Comparison of ENCODE assay signal across 28 mouse cellular contexts in the genomic region with DNA sequence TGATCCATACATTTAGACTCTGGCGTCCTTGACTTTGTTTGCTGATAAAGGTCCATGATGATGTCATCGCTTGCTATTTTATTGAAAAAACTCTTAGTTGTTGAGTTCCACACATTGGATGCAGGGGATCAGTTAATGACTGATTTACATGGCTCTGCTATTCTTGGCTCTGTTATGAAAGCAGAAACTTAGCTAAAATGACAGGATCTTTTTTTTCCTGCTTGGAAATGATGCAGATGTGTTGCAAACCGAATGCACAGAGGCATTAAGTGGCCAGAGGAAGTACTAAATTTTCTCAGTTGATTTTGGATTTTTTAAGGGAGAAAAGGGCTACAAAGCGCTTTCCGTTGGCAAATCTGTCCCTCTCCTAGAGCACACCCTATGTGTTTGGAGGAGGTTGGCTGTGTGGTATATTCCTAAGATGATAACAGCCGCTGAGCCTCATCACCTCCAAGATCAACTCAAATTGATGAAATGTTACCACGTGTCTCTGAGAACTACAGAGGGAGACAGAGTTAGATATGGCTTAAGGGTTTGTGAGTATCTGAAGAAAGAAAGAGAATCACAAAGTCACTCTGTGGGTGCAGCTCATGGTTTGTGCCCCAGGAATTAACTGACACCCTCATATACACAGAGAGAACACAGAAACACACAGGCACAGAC.
DNase-seq lines count a peak whose midpoint lies in the region; ATAC-seq and TF ChIP-seq lines count a peak whose summit lies in the region.
"Had no signal": no experiment of that assay in that cellular context is flagged by ENCODE, and none has a peak within 500 bp of the region (broad histone marks: within the 10 kb centered on the region; RNA-seq: fewer than 3 reads in every experiment).

No protein-coding gene starts in this region.

- H3K27ac ChIP-seq in kidney, embryonic 14.5 days (ENCODE audit: low read depth, low read length) = peak overlapping the region; percentile 73
- no peak overlapping the region for H3K27ac ChIP-seq in lung, embryonic 14.5 days (ENCODE audit: low read depth)
- H3K27ac ChIP-seq: forebrain, embryonic 15.5 days; heart, adult 2 months; hindbrain, embryonic 14.5 days; liver, embryonic 12.5 days; midbrain, embryonic 15.5 days; neural tube, embryonic 13.5 days had no signal

- no peak for TF ChIP-seq CTCF in lung, embryonic 14.5 days (IDR thresholded peaks at IDR 0.05; ENCODE audit: low read depth)
- TF ChIP-seq CTCF in lung, adult 2 months (IDR thresholded peaks at IDR 0.05; ENCODE audit: insufficient read depth, low read length) = no peak

- no peak overlapping the region for H3K4me2 ChIP-seq in kidney, embryonic 14.5 days (replicated peaks; ENCODE audit: low read depth, low read length)
- H3K4me2 ChIP-seq in lung, embryonic 14.5 days = no peak overlapping the region
- H3K4me2 ChIP-seq: forebrain, embryonic 15.5 days; hindbrain, embryonic 14.5 days; liver, embryonic 12.5 days; midbrain, embryonic 15.5 days; neural tube, embryonic 13.5 days had no signal

- no peak overlapping the region for H3K9ac ChIP-seq in kidney, embryonic 14.5 days (ENCODE audit: low read depth, low read length)
- no peak overlapping the region for H3K9ac ChIP-seq in lung, embryonic 14.5 days
- H3K9ac ChIP-seq: forebrain, embryonic 15.5 days; hindbrain, embryonic 14.5 days; liver, embryonic 12.5 days; midbrain, embryonic 15.5 days; neural tube, embryonic 13.5 days had no signal

- no peaks in the 10 kb centered on the region for H3K4me1 ChIP-seq in kidney, embryonic 14.5 days (ENCODE audit: control insufficient read depth, insufficient read depth, low read length)
- no peaks in the 10 kb centered on the region for H3K4me1 ChIP-seq in lung, embryonic 14.5 days (ENCODE audit: insufficient read depth)
- no peaks in the 10 kb centered on the region for H3K4me1 ChIP-seq in lung, adult 2 months (ENCODE audit: control insufficient read depth, insufficient read depth, low read length)
- H3K4me1 ChIP-seq: forebrain, embryonic 15.5 days; midbrain, embryonic 15.5 days had no signal

- ATAC-seq in frontal cortex, adult (ENCODE audit: low TSS enrichment) = peak; percentile 20; the same call in 1 of the 2 replicates
- peak; percentile 71 for ATAC-seq in kidney, embryonic 14.5 days (ENCODE audit: low FRiP score, low TSS enrichment)
- ATAC-seq in lung, embryonic 14.5 days (ENCODE audit: insufficient read depth) = no peak
- ATAC-seq: forebrain, embryonic 15.5 days; inflammation-experienced regulatory T-cells, adult 6 months; liver, embryonic 12.5 days; midbrain, embryonic 15.5 days had no signal

- DNase-seq in frontal cortex, postnatal 25 days (ENCODE audit: low spot score in 2 of 2) = no peak
- DNase-seq in kidney, adult 18-20 months = no peak
- DNase-seq in lung, embryonic 14.5 days = peak; percentile 61
- DNase-seq in lung, adult 2 months = no peak
- no peak for DNase-seq in gastrocnemius, postnatal 10 days
- DNase-seq: adrenal gland, postnatal 25 days; cerebellum, adult 8-10 months; cerebellum, postnatal 36 days; embryo, embryonic 11 days; gastrocnemius, postnatal 25 days; heart, adult 2 months; heart, postnatal 4 days; layer of hippocampus, postnatal 36 days; lung, postnatal 4 days; retina, postnatal 1 day; right cerebral cortex, postnatal 25 days; spleen, adult 18-20 months; thymus, adult 18-20 months; thymus, postnatal 4 days had no signal

- H3K4me3 ChIP-seq in kidney, embryonic 14.5 days (ENCODE audit: low read length) = no peak overlapping the region
- no peak overlapping the region for H3K4me3 ChIP-seq in lung, embryonic 14.5 days (ENCODE audit: low read depth, low read length)
- no peak overlapping the region for H3K4me3 ChIP-seq in lung, adult 2 months (replicated peaks; ENCODE audit: extremely low read depth, low read depth, low read length)
- H3K4me3 ChIP-seq: forebrain, embryonic 15.5 days; heart, adult 2 months; liver, embryonic 12.5 days; midbrain, embryonic 15.5 days; myocyte; neural tube, embryonic 13.5 days had no signal

- WGBS in kidney, embryonic 14.5 days = 59% methylated on average over 7 of the region's 7 CpGs
- WGBS in lung, embryonic 14.5 days = 53% methylated on average over 7 of the region's 7 CpGs
- 79% methylated on average over 7 of the region's 7 CpGs for WGBS in lung, adult 2 months

- H3K9me3 ChIP-seq in kidney, embryonic 14.5 days (ENCODE audit: control insufficient read depth, low read length) = no peaks in the 10 kb centered on the region
- no peaks in the 10 kb centered on the region for H3K9me3 ChIP-seq in lung, embryonic 14.5 days (ENCODE audit: low read depth, low read length)
- H3K9me3 ChIP-seq: forebrain, embryonic 15.5 days; midbrain, embryonic 15.5 days; neural tube, embryonic 13.5 days had no signal

- no peaks in the 10 kb centered on the region for H3K27me3 ChIP-seq in kidney, embryonic 14.5 days (ENCODE audit: control insufficient read depth, insufficient read depth, low read length)
- no peaks in the 10 kb centered on the region for H3K27me3 ChIP-seq in lung, embryonic 14.5 days (ENCODE audit: insufficient read depth, low read length)
- H3K27me3 ChIP-seq: forebrain, embryonic 15.5 days; liver, embryonic 12.5 days had no signal

- no peaks in the 10 kb centered on the region for H3K36me3 ChIP-seq in kidney, embryonic 14.5 days (ENCODE audit: control insufficient read depth, insufficient read depth, low read length)
- H3K36me3 ChIP-seq in lung, embryonic 14.5 days (ENCODE audit: insufficient read depth) = no peaks in the 10 kb centered on the region
- H3K36me3 ChIP-seq: forebrain, embryonic 15.5 days; liver, embryonic 12.5 days; midbrain, embryonic 15.5 days; neural tube, embryonic 13.5 days had no signal

- no peak for TF ChIP-seq POLR2A in lung, adult 2 months (IDR thresholded peaks at IDR 0.05; ENCODE audit: borderline replicate concordance, extremely low read depth, low read depth, low read length)
